Mouse (Mus musculus) right cerebral cortex, postnatal 36 days (tissue): ENCODE results near the gene Sema3f.

Source experiments
- DNase-seq, 2 experiments: peaks; one replicate each; pipeline ENCODE4 v3.0.0; 2022; ENCODE audit warnings: low spot score in 2 of 2, mixed read lengths in 1 of 2

Sema3f gene

GRCm38 (mm10) chr9:107715632-107716031, 5.4 kb upstream of the Sema3f start:
- no peak for DNase-seq

GRCm38 (mm10) chr9:107714221-107714952, 4.1 kb upstream of the Sema3f start:
- DNase-seq, result no peak

- DNase-seq, result no peak
Measured at GRCm38 (mm10) chr9:107709096-107709696, 1.1 kb downstream of the Sema3f start.

- no peak for DNase-seq
Measured at GRCm38 (mm10) chr9:107708439-107709095, 1.7 kb downstream of the Sema3f start.

GRCm38 (mm10) chr9:107707701-107708438, 2.4 kb downstream of the Sema3f start:
- DNase-seq, result no peak

GRCm38 (mm10) chr9:107706781-107707211, 3.5 kb downstream of the Sema3f start:
- no peak for DNase-seq

- no peak for DNase-seq
Measured at GRCm38 (mm10) chr9:107703337-107704122, 6.7 kb downstream of the Sema3f start.

- DNase-seq, result no peak
Measured at GRCm38 (mm10) chr9:107702606-107703185, 7.6 kb downstream of the Sema3f start.

GRCm38 (mm10) chr9:107701594-107701993, 8.7 kb downstream of the Sema3f start:
- DNase-seq, result peak; percentile 68 to 70

- peak; percentile 57 to 66 for DNase-seq
Measured at GRCm38 (mm10) chr9:107700114-107700571, 10.1 kb downstream of the Sema3f start.

- no peak for DNase-seq
Measured at GRCm38 (mm10) chr9:107699376-107699980, 10.8 kb downstream of the Sema3f start.

GRCm38 (mm10) chr9:107698611-107699190, 11.6 kb downstream of the Sema3f start:
- no peak for DNase-seq

- DNase-seq, result no peak
Measured at GRCm38 (mm10) chr9:107697811-107698521, 12.3 kb downstream of the Sema3f start.

- DNase-seq, result no peak
Measured at GRCm38 (mm10) chr9:107696845-107697610, 13.2 kb downstream of the Sema3f start.

- no peak for DNase-seq
Measured at GRCm38 (mm10) chr9:107696106-107696479, 14.2 kb downstream of the Sema3f start.

GRCm38 (mm10) chr9:107695441-107696105, 14.7 kb downstream of the Sema3f start:
- no peak for DNase-seq

- DNase-seq, result no peak
Measured at GRCm38 (mm10) chr9:107694627-107695026, 15.6 kb downstream of the Sema3f start.

- no peak for DNase-seq
Measured at GRCm38 (mm10) chr9:107693433-107693987, 16.8 kb downstream of the Sema3f start.
